9 mouse cellular contexts compared by ENCODE assay signal in the genomic region with DNA sequence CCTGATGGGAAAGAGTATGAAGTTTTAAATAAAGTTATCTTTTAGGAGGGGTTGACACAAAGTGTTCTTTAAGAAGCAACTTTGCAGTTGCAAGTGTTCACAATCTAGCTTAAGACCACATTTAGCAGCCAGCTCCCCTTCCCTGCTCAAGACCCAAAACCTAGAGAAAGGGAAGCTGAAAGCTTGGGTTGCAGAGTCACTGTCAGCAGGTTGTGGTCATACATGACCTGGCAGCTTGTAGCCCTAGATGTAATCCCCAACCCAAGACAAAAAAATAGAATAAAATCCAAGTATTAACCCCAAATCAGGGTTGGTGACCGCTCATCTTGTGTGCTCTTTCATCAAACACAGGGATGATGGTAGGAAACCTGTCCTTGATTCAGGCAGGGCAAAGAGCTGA. TPM values are rescaled to one million over a fixed set of nuclear protein-coding genes. Genes with fewer than 3 reads are reported as not detected.
DNase-seq lines count a peak whose midpoint lies in the region; ATAC-seq and TF ChIP-seq lines count a peak whose summit lies in the region.
"Had no signal": no experiment of that assay in that cellular context is flagged by ENCODE, and none has a peak within 500 bp of the region (broad histone marks: within the 10 kb centered on the region; RNA-seq: fewer than 3 reads in every experiment).

No protein-coding gene starts in this region.

- in situ Hi-C loops in ES-E14 (cut with MboI; ENCODE audit: low sequenced_read_pairs in 2 of 2, unreplicated experiment in 2 of 2): no loop called here

- H3K9me3 ChIP-seq in heart, embryonic 14.5 days (ENCODE audit: control insufficient read depth, low read length): no peaks in the 10 kb centered on the region
- no peaks in the 10 kb centered on the region for H3K9me3 ChIP-seq in ES-E14 (ENCODE audit: control insufficient read depth, insufficient read depth, low read depth, low read length)
- no peaks in the 10 kb centered on the region for H3K9me3 ChIP-seq in hindbrain, embryonic 12.5 days (replicated peaks)
- no peaks in the 10 kb centered on the region for H3K9me3 ChIP-seq in midbrain, embryonic 11.5 days (ENCODE audit: control insufficient read depth, low read length)

- peaks cover 69% of the 10 kb centered on the region for H3K36me3 ChIP-seq in heart, embryonic 14.5 days (ENCODE audit: control insufficient read depth, insufficient read depth, low read length)
- peaks cover 49% of the 10 kb centered on the region for H3K36me3 ChIP-seq in ES-E14 (ENCODE audit: control insufficient read depth, insufficient read depth, low read length, poor library complexity, severe bottlenecking)
- H3K36me3 ChIP-seq in hindbrain, embryonic 12.5 days: peaks cover 53% of the 10 kb centered on the region
- H3K36me3 ChIP-seq in midbrain, embryonic 11.5 days (ENCODE audit: control insufficient read depth, insufficient read depth, low read length): peaks cover 27% of the 10 kb centered on the region

- H3K9ac ChIP-seq in heart, embryonic 14.5 days (ENCODE audit: low read length): peak overlapping the region; percentile 94
- peak overlapping the region; percentile 99; the same call in 1 of the 2 replicates for H3K9ac ChIP-seq in ES-E14 (ENCODE audit: insufficient read depth, low read depth, low read length, poor library complexity, severe bottlenecking)
- H3K9ac ChIP-seq in hindbrain, embryonic 12.5 days: peak overlapping the region; percentile 80
- peak overlapping the region; percentile 88 for H3K9ac ChIP-seq in midbrain, embryonic 11.5 days (ENCODE audit: low read length)

- H3K27ac ChIP-seq in heart, embryonic 14.5 days (replicated peaks in 1 of 2; ENCODE audit: control insufficient read depth in 1 of 2, insufficient read depth in 1 of 2, low read depth in 2 of 2, low read length in 2 of 2): peak overlapping the region in 1 of 2 experiments; percentile 96; a peak in 1 of 4 replicates
- H3K27ac ChIP-seq in ES-E14 (ENCODE audit: insufficient read depth, low read depth, low read length, poor library complexity, severe bottlenecking): no peak overlapping the region
- H3K27ac ChIP-seq in hindbrain, embryonic 12.5 days: no peak overlapping the region
- H3K27ac ChIP-seq in midbrain, embryonic 11.5 days (ENCODE audit: low read depth, low read length): no peak overlapping the region

- no peak for ATAC-seq in heart, embryonic 14.5 days (ENCODE audit: insufficient number of reproducible peaks, insufficient read depth, low FRiP score, low read depth)
- no peak for ATAC-seq in hindbrain, embryonic 12.5 days (ENCODE audit: low FRiP score)
- no peak for ATAC-seq in midbrain, embryonic 11.5 days (ENCODE audit: low FRiP score)

- H3K4me2 ChIP-seq in heart, embryonic 14.5 days (ENCODE audit: low read length): peak overlapping the region; percentile 84
- peak overlapping the region; percentile 67 for H3K4me2 ChIP-seq in hindbrain, embryonic 12.5 days (replicated peaks)
- H3K4me2 ChIP-seq in midbrain, embryonic 11.5 days: peak overlapping the region; percentile 91

- H3K27me3 ChIP-seq in heart, embryonic 14.5 days (ENCODE audit: control insufficient read depth, insufficient read depth, low read length): no peaks in the 10 kb centered on the region
- no peaks in the 10 kb centered on the region for H3K27me3 ChIP-seq in hindbrain, embryonic 12.5 days
- H3K27me3 ChIP-seq in midbrain, embryonic 11.5 days (ENCODE audit: control insufficient read depth, insufficient read depth, low read length): no peaks in the 10 kb centered on the region

- DNase-seq in heart, adult 8-10 months (ENCODE audit: low spot score): no peak
- DNase-seq in ES-E14 (ENCODE audit: low read depth, low spot score): no peak
- no peak for DNase-seq in midbrain, embryonic 11.5 days (ENCODE audit: low spot score, missing footprints)
- DNase-seq in adipocyte (ENCODE audit: low spot score): no peak
- no peak for DNase-seq in gastrocnemius, postnatal 4 days (ENCODE audit: low spot score in 2 of 2)
- no peak for DNase-seq in cerebellum, postnatal 10 days
- DNase-seq: right cerebral cortex, adult 18-20 months had no signal

- H3K4me3 ChIP-seq in heart, embryonic 14.5 days (ENCODE audit: control insufficient read depth in 1 of 2, insufficient read depth in 1 of 2, low read depth in 1 of 2, low read length in 2 of 2): peak overlapping the region; percentile 64 to 95
- peak overlapping the region; percentile 92 to 96 for H3K4me3 ChIP-seq in ES-E14 (ENCODE audit: insufficient read depth in 1 of 2, low read depth in 1 of 2, low read length in 2 of 2, poor library complexity in 1 of 2, severe bottlenecking in 1 of 2)
- peak overlapping the region; percentile 85 for H3K4me3 ChIP-seq in hindbrain, embryonic 12.5 days
- peak overlapping the region; percentile 81 for H3K4me3 ChIP-seq in midbrain, embryonic 11.5 days (ENCODE audit: low read depth, low read length)

- 85% methylated on average over 1 of the region's 1 CpGs for WGBS in heart, embryonic 14.5 days
- WGBS in hindbrain, embryonic 12.5 days: 79% methylated on average over 1 of the region's 1 CpGs
- WGBS in midbrain, embryonic 11.5 days: 71% methylated on average over 1 of the region's 1 CpGs

- H3K4me1 ChIP-seq in heart, embryonic 14.5 days (ENCODE audit: control insufficient read depth in 2 of 2, insufficient read depth in 2 of 2, low read length in 2 of 2): peaks cover 11 to 39% of the 10 kb centered on the region in 2 experiments
- peaks cover 2 to 9% of the 10 kb centered on the region in 2 experiments; a peak in 3 of 4 replicates for H3K4me1 ChIP-seq in ES-E14 (ENCODE audit: control insufficient read depth in 2 of 2, insufficient read depth in 2 of 2, low read length in 2 of 2, poor library complexity in 1 of 2)
- peaks cover 47% of the 10 kb centered on the region for H3K4me1 ChIP-seq in hindbrain, embryonic 12.5 days
- H3K4me1 ChIP-seq in midbrain, embryonic 11.5 days (ENCODE audit: control insufficient read depth, insufficient read depth, low read length): peaks cover 30% of the 10 kb centered on the region

TF ChIP-seq in ES-E14, 5 proteins besides CTCF, POLR2A, EP300 and RAD21:
- TF ChIP-seq MAFK (IDR thresholded peaks at IDR 0.05; ENCODE audit: insufficient read depth, low read depth, low read length) (no peak), ZNF384 (IDR thresholded peaks at IDR 0.05; ENCODE audit: low read depth, low read length) (no peak), ZC3H11A (IDR thresholded peaks at IDR 0.05; ENCODE audit: borderline replicate concordance, low read depth, low read length) (no peak), HCFC1 (IDR thresholded peaks at IDR 0.05; ENCODE audit: borderline replicate concordance, insufficient read depth, low read length) (no peak), CHD2 (IDR thresholded peaks at IDR 0.05; ENCODE audit: low read depth, low read length) (no peak)
TF ChIP-seq in ES-E14: peak in this region for 0.

RNA-seq across cellular contexts. Expression of a gene that starts 1.3 kb away (rescaled TPM):
- 36.5 and 43.5 TPM in 2 replicates for polyA plus RNA-seq in heart, embryonic 14.5 days (2014; fragmentation: Nextera tagmentation; extraction: Ambion mirVana)
- 10 to 100 TPM; 36.9 to 48.4 (median 41.5) TPM for total RNA-seq in heart, adult 8-10 months (2022)
- total RNA-seq in ES-E14 (2012; rRNA removed): 113 and 172 TPM in 2 replicates
- 93.5 and 105 TPM in 2 replicates for polyA plus RNA-seq in hindbrain, embryonic 12.5 days (2016; fragmentation: Nextera tagmentation; extraction: Ambion mirVana)
- polyA plus RNA-seq in midbrain, embryonic 11.5 days (2014; fragmentation: Nextera tagmentation; extraction: Ambion mirVana): 45.8 and 46.5 TPM in 2 replicates
- 10 to 100 TPM; 56.4 to 78.9 TPM for total RNA-seq in gastrocnemius, postnatal 4 days (2021)

RNA-seq across cellular contexts. Expression of a gene that starts 1.6 kb away (rescaled TPM):
- 52.9 and 58.9 TPM in 2 replicates for polyA plus RNA-seq in heart, embryonic 14.5 days (2014; fragmentation: Nextera tagmentation; extraction: Ambion mirVana)
- total RNA-seq in heart, adult 8-10 months (2022): 10 to 100 TPM; 55.6 to 70.7 (median 66.7) TPM
- total RNA-seq in ES-E14 (2012; rRNA removed): 116 and 127 TPM in 2 replicates
- polyA plus RNA-seq in hindbrain, embryonic 12.5 days (2016; fragmentation: Nextera tagmentation; extraction: Ambion mirVana): 161 and 162 TPM in 2 replicates
- polyA plus RNA-seq in midbrain, embryonic 11.5 days (2014; fragmentation: Nextera tagmentation; extraction: Ambion mirVana): 110 and 113 TPM in 2 replicates
- total RNA-seq in gastrocnemius, postnatal 4 days (2021): 100 to 1,000 TPM in 1 of 2 experiments, 10 to 100 TPM in 1; 96.9 to 117 TPM

RNA-seq across cellular contexts. Expression of a gene that starts 26.5 kb away (rescaled TPM):
- 390 and 398 TPM in 2 replicates for polyA plus RNA-seq in heart, embryonic 14.5 days (2014; fragmentation: Nextera tagmentation; extraction: Ambion mirVana)
- 100 to 1,000 TPM; 313 to 386 (median 356) TPM for total RNA-seq in heart, adult 8-10 months (2022)
- total RNA-seq in ES-E14 (2012; rRNA removed): 236 and 294 TPM in 2 replicates
- 184 and 193 TPM in 2 replicates for polyA plus RNA-seq in hindbrain, embryonic 12.5 days (2016; fragmentation: Nextera tagmentation; extraction: Ambion mirVana)
- polyA plus RNA-seq in midbrain, embryonic 11.5 days (2014; fragmentation: Nextera tagmentation; extraction: Ambion mirVana): 182 and 195 TPM in 2 replicates
- total RNA-seq in gastrocnemius, postnatal 4 days (2021): 100 to 1,000 TPM; 232 to 255 TPM

RNA-seq across cellular contexts. Expression of a gene that starts 28.9 kb away (rescaled TPM):
- 0.16 and 0.58 TPM in 2 replicates for polyA plus RNA-seq in heart, embryonic 14.5 days (2014; fragmentation: Nextera tagmentation; extraction: Ambion mirVana)
- under 1 TPM in 3 of 4 experiments, not detected in 1; 0.20 to 0.28 (median 0.22) TPM for total RNA-seq in heart, adult 8-10 months (2022)
- 1.5 and 2.6 TPM in 2 replicates for total RNA-seq in ES-E14 (2012; rRNA removed)
- 1.8 and 2.0 TPM in 2 replicates for polyA plus RNA-seq in hindbrain, embryonic 12.5 days (2016; fragmentation: Nextera tagmentation; extraction: Ambion mirVana)
- 0.45 and 0.58 TPM in 2 replicates for polyA plus RNA-seq in midbrain, embryonic 11.5 days (2014; fragmentation: Nextera tagmentation; extraction: Ambion mirVana)
- 1 to 10 TPM in 1 of 2 experiments, under 1 TPM in 1; 0.83 to 1.4 TPM for total RNA-seq in gastrocnemius, postnatal 4 days (2021)

RNA-seq across cellular contexts. Expression of a gene that starts 30.1 kb away (rescaled TPM):
- polyA plus RNA-seq in heart, embryonic 14.5 days (2014; fragmentation: Nextera tagmentation; extraction: Ambion mirVana): 1,567 and 1,751 TPM in 2 replicates
- total RNA-seq in heart, adult 8-10 months (2022): 100 to 1,000 TPM; 697 to 769 (median 735) TPM
- total RNA-seq in ES-E14 (2012; rRNA removed): 3,972 and 4,168 TPM in 2 replicates
- polyA plus RNA-seq in hindbrain, embryonic 12.5 days (2016; fragmentation: Nextera tagmentation; extraction: Ambion mirVana): 1,045 and 1,230 TPM in 2 replicates
- 1,209 and 1,332 TPM in 2 replicates for polyA plus RNA-seq in midbrain, embryonic 11.5 days (2014; fragmentation: Nextera tagmentation; extraction: Ambion mirVana)
- total RNA-seq in gastrocnemius, postnatal 4 days (2021): 1,000 to 10,000 TPM; 1,009 to 1,061 TPM
